Mouse (Mus musculus) embryo, embryonic 10 days (tissue): ENCODE data around the gene Mef2a.

Source experiments
- DNase-seq: peaks from one replicate; pipeline ENCODE4 v3.0.0-alpha.2; 2015; ENCODE audit warnings: low spot score

The Mef2a gene

GRCm38 (mm10) chr7:67208317-67208716, 164.3 kb downstream of the Mef2a start:
- no peak for DNase-seq

- DNase-seq, result no peak
These were observed 165.0 kb downstream of the Mef2a start for GRCm38 (mm10) chr7:67207701-67208100.

DNA sequence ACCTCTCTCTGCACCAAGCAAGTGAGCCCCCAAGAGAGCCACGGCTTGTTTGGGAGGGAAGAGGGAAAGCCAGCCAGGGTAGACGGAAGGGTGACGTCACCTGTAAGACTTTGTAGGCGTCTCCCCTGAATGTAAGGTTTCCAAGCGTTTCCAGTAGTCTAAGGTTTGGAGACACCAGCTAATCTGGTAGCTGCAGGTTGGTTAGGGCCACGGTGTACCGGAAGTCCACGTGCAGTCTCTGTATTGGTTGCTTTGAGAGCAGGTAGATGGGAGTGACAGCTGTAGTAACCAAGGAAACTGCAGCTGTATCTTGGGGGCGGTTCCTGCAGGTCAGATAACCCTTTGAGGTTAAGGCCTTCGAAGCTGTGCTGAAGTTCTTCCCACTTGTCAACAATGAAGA, 166.2 kb downstream of the Mef2a start:
- DNase-seq, result no peak

DNA sequence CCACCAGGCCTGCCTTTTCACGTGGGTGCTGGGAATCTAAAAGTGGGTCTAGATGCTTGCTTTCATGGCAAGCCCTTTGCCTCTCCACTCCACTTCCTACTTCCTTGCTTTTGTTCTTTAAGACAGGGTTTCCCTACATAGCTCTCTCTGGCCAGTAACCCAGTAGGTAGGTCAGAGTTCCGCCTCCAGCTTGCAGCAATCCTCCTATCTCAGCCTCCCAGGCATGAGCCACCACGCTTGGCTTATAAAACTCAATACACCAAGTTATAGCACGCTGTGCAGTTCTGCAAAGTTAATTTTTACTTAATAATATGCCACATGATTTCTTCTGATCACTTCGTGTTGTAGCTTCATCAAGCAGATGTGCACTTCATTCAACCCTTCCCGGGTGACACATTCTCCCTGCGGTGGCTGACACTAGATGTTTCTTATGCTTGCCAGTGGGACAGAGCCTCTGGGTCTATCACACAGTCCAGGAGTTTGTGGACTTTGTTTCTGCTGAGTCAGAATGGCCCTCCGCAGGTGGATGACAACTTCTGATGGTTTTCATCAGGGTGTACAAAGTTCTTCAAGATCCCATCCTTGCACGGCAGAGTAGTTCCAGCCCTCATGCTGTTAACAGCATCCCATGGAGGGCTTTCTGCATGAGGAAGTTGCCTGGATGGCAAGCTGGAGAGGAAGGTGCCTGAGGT, 166.8 kb downstream of the Mef2a start:
- no peak for DNase-seq

DNA sequence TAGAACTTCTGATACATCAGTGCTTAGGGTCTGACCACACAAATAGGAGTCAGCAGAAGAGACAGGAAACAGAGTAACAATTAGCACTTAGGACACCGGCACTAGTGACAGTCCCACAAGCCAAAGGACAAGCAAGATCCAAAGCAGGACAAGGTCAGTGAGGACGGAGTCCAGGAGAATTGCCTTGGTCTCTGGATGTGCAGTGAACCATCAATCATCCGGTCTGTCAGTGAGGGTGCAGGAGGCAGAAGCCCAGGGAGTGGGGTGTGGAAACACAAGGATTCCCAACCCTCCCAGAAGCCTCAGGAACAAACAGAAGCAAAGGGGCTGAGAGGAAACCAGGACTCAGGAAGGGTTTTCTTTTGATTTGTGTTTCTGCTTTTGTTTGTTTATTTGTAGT, 169.0 kb downstream of the Mef2a start:
- no peak for DNase-seq

DNA sequence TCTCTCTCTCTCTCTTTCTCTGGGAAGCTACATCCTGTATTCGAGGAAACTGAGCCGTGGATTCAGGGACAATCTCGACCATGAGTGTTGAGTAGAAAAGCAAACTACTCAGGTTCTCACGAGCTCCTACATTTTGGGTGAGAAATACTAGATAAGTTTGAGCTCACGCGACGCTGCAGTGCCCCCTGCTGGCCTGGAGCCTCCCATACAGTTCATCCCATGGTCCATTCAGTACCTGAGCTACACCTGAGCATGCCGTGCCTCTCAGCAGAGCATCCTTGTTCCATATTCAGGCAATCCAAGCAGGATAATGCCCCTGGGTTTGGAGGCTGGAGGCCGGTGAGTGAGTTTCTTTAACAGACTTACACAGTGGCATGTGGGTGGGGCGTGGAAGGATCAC, 173.2 kb downstream of the Mef2a start:
- DNase-seq, result peak; percentile 74

DNA sequence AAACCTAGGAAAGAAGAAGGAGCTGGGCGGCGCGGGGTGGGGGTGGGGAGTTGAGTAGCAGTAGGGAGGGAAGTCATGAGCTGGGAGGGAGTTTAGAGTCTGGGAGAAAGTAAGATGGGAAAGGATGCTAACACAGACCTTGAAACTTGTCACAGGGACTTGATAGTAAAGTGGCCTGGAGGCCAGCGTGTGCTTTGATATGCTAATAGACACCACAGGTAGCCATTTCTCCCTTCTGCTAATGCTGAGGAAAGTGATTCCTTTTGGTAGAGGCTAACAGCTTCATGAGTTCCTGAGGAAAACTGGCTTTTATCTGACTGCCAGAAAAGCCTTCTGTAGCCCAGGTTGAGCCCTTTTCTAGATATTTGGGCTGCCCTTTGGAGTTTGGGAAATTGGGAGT, 188.9 kb downstream of the Mef2a start:
- no peak for DNase-seq
